Mouse (Mus musculus): Measurements from ENCODE around the gene Gm13030.
"Not testable (repeated sequence)": the region's sequence is repeated elsewhere in the genome, so short reads cannot be mapped to it uniquely, and the experiment has no call there.

The Gm13030 gene

DNA sequence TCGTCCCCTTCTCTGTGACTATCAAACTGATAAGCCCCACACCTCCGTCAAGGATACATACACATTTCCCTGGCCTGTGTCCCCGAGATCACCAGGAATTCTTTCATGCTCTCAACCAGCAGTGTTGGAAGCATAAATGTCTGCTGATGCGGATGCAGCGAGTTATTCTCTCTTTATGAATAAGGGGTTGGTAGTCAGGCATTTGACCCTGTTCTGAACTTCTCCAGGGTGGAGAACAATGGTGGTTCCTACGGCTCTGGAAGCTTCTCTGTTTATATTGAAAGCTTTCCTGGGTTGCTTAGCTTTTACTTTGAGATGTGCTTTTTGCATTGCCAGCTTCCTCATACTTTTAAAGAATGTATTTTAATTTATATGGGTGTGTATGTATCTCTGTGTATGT lies at the start of gene Gm13030:
TSS of gene Gm13030 (minus strand) at position 101 of the 400 bp plus-strand sequence.
- in situ Hi-C loops (cut with MboI; ENCODE audit: low sequenced_read_pairs) = no loop called here

DNA sequence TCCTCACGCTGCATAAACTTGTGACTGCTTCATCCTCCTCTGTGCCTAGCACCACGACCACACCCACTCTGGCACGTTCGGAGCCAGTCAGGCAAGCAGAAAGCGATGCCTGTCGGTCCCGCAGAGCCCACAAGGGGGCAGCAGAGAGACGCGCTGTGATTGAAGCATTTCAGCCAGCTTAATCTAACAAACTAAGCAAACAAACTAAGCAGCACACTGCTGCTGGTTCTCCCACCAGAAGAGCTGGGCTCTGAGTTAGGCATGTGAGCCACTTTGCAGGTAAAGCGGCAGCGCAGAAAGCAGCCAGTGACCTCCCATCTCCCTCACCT lies 48.3 kb upstream of the Gm13030 start:
- in situ Hi-C loops (cut with MboI; ENCODE audit: low sequenced_read_pairs) = no loop called here

DNA sequence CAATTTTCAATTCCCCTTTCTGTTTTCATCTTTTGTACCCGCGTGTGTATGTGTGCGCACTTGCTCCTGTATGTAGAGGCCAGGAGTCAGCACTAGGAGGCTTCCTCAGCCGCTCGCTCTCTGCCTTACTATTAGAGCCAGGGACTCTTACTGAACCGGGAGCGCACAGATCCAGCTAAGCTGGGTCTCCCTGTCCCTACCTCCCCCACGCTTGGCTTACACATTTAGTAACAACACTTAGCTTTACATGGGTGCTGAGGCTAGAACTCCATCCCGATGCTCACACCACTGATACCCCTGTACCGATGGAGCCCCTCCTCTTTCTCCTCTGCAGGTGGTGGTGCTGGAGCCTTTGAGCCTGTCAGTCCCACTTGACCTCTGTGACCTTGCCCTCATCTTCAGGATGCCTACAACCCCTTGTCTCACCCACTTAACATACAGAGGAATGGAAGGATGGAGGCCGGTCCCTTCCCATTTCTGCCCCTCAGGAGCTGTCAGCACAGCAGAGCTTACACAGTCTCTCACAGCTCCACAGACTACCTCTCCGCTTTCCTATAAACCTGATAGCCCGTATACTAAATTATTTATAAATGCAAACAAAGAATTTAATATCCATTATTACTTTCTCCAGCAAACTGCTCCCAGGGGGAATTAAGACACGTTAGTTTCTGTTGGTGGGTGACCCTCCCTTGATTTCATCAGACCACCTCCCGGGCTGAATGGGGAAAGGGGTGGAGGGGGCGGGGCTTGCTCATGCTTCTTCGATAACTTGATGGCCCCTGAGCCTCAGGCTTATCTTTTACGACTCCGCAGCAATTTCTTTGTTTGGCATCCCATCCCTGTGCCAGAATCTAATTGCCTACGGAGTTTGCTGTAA lies 47.7 kb upstream of the Gm13030 start:
- in situ Hi-C loops (cut with MboI; ENCODE audit: low sequenced_read_pairs) = no loop called here

DNA sequence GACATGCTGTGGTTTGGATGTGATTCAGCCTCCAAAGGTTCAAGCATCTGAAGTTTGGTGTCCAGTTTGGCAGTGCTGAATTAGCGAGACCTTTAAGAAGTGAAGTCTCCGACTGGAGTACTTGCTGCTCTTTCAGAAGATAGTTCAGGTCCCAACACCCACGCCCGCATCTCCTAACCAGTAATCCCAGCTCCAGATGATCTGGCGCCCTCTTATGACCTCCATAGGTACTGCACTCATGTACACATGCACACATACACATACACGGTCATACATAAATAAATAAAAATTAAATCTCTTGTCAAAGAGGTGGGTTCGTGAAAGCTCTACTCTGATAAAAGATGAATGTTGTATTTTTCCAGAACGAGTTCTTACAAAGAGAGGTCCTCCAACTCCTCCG lies 43.5 kb upstream of the Gm13030 start:
- in situ Hi-C loops (cut with MboI; ENCODE audit: low sequenced_read_pairs) = no loop called here

DNA sequence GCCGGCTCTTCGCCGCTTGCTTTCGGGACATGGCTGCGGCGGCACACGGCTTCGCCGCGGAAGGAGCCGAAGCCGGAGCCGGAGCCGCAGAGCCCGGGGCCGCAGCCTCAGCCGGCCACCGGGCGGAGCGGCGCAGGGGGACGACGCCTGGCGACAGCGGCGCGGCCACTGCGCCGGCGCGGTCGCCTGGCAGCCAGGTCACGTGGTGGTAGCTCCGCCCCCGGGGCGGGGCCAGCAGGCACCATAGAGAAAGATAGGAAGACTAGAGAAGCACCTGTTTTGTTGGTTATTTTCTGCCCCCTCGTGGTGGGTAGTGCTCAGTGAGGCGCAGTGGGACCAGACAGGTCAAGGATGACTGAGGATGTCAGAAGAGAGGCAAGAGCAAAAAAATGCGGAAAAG lies 40.0 kb upstream of the Gm13030 start, which contains the start of gene Otud3:
TSS of gene Otud3 (minus strand) at position 149 of the 400 bp plus-strand sequence.
- in situ Hi-C loops (cut with MboI; ENCODE audit: low sequenced_read_pairs) = no loop called here

DNA sequence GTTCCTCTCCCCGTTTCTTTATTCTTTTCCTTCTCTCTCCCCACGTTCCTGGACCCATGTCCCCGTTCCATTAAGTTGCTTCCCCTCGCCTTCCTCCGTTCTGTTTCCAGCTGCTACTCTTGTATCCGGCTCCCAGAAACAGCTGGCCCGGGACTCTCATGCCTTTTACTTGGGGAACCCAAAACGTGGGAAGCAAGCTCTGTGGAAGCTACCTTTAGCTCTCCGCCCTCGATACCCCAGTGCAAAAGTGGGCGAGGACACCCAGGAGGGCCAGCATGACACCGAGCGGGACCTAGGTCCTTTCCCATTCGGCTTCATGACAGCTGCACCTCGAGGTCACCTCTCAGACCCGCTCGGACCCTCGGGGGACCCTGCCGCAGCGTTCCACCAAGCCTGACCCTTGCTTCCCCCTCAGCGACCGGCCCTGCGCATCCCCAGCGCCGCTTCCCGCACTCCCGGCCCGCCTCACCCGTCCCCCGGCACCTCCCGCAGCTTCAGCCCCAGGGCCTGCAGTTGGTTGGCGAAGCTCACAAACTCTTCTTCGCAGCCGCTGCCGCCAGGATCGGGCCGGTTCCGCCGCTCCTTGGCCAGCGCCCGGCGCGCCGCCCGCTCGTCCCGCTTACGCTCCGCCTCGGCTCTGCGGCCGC lies 39.5 kb upstream of the Gm13030 start:
- in situ Hi-C loops (cut with MboI; ENCODE audit: low sequenced_read_pairs) = no loop called here

DNA sequence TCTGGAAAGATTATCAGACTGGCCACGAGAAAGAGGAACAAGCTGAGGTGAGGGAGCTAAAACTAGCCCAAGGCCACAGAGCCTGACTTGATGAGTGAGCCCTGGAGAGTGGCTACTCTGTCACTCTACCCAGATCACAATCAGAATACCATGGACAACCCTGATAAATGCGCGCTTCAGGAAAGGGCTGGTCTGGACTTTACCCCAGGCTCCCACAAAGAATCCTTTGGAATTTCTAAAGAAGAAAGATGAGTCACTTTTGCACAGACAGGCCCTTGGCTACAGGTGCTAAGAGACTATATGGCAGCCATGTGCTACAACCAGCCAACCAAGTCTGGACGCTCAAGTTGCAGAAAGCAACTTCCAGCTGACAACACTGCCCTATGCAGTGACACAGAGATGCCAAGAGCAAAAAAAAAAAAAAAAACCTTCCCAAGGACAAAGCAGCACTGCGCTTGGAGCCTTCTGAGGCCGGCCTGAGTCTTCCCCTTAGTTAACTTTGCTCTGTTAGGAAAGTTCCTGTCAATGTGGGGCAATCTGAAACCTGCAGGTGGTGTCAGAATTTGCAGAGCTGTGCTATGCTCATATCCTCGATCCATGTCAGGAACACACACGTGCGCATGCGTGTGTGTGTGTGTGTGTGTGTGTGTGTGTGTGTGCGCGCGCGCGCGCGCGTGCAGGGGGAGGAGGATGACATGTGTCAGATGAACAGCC lies 32.0 kb upstream of the Gm13030 start:
- in situ Hi-C loops (cut with MboI; ENCODE audit: low sequenced_read_pairs) = no loop called here

DNA sequence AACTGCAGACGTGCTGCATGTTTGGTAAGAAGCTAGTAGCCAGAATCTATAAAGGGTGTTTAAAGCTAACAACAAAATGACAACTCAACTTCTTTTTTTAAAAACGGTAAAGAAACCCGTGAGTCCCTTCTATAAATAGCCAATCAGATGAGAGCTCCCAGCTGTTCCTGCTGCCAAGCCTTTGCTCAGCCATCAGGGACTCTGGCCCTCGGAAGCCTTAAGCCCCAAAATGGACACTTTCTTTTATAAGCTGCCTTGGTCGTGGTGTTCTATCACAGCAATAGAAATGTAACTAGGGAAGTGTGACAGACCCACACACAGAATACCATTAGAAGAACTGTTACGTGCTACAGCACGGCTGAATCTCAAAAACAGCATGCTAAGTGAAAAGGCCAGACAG lies 25.6 kb upstream of the Gm13030 start:
- in situ Hi-C loops (cut with MboI; ENCODE audit: low sequenced_read_pairs) = no loop called here

DNA sequence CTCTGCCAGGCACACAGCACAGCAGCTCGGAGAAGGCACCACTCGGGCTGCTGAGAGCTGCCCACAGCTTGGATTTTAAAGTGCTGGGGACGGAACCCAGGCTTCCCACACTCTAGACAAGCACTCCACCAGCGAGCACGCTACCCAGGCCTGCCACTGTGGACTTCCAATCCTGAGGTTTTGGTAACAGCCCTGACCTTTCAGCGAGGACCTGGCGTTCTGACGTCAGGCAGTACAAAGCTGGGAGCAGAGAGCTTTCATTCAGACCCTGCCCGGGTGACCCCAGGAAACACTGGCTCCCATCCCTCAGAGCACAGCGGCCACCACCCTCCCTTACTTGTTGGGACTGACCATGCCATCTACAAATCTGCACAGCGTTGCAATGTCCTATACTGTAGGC lies 20.0 kb upstream of the Gm13030 start:
- in situ Hi-C loops (cut with MboI; ENCODE audit: low sequenced_read_pairs) = not testable (repeated sequence)

DNA sequence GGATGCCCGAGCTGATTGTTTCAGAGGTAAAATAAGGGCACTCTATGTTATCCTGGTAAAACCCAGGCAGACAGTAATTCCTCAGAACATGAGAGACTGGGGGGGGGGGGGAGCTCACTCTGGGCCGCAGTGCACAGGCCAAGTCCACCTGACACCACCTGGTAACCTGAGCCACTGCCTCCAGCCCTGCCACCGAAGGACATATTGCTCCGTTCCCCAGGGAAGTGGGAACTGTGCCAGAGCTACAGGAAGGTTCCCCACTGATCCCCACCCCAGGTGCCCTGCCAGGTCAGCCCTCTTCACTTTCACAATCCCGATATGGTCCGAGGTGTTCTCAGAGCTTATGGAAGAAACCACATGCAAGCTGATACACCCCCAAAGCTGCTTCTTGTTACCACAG lies 18.9 kb upstream of the Gm13030 start:
- in situ Hi-C loops (cut with MboI; ENCODE audit: low sequenced_read_pairs) = no loop called here

DNA sequence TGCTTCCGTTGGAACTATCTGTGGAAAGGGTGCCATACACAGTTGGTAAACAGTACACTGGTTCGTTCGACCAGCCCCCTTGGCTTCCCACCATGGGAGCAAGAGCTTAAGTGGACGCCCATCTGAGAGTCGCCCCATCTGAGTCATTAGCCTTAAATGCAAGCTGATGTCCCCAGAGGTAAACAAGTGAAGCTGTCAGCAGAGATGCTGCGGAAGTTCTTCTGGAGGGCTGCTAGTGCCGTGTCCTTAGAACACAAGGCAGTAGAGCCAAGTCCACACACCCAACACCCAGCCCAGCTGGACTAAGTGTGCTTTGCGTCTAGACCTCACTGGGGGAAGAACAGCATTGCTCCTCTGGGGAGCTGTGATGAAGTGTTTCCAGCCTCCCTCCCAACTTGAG lies 15.9 kb upstream of the Gm13030 start:
- in situ Hi-C loops (cut with MboI; ENCODE audit: low sequenced_read_pairs) = no loop called here

DNA sequence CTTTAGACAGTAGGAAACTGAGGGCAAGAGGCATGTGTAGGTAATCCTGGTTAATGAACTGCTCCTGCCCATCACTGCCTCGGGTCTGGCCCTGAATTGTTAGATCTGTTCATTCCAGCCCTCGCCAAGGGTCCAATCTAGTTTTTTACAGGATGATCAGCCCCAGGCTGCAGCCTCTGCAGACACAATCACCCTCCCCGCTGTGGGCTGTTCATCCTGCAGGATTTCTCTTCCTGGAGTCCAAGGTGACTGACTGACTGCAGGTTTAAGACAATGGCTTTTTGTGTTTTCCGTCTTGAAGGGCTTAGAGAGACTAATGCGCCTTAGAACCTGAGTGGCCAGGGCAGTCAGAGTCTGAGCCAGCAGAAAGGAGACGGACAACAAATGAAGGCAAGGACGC lies 15.4 kb upstream of the Gm13030 start:
- in situ Hi-C loops (cut with MboI; ENCODE audit: low sequenced_read_pairs) = no loop called here

DNA sequence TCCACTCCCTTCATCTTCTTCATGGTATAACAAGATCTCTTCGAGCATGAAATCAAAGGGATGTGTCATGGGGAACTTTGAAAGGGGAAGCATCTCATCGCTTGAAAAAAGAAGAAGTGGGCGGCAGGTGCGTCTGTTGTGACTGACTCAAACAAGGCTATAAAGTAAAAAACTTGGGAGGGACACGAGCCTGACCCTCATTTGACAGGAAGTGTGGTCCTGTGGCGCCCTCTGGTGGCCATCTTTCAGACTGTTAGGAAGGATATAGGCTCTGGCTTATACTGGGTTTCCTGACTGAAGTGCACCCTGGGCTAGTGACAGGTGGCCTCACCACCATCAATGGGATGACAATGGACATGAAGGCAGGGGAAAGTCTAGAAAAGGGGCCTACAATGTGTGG lies 10.5 kb upstream of the Gm13030 start:
- in situ Hi-C loops (cut with MboI; ENCODE audit: low sequenced_read_pairs) = no loop called here

DNA sequence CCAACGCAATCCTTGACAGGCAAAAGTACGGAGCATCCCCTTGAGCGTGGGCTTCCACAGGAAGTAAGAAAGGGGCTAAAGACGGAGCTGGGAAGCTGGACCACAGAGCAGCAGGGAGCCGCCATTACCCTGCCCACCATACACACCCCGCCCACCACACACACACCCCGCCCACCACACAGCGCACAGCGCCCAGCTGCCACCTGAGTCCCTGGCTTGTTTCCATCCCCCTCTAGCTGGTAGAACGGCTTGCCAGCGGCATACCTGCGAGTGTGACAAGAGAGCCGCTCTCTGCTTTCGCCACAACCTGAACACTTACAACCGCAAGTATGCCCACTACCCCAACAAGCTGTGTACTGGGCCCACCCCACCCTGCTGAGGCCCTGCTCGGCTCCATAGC lies 8.4 kb upstream of the Gm13030 start:
- in situ Hi-C loops (cut with MboI; ENCODE audit: low sequenced_read_pairs) = no loop called here

DNA sequence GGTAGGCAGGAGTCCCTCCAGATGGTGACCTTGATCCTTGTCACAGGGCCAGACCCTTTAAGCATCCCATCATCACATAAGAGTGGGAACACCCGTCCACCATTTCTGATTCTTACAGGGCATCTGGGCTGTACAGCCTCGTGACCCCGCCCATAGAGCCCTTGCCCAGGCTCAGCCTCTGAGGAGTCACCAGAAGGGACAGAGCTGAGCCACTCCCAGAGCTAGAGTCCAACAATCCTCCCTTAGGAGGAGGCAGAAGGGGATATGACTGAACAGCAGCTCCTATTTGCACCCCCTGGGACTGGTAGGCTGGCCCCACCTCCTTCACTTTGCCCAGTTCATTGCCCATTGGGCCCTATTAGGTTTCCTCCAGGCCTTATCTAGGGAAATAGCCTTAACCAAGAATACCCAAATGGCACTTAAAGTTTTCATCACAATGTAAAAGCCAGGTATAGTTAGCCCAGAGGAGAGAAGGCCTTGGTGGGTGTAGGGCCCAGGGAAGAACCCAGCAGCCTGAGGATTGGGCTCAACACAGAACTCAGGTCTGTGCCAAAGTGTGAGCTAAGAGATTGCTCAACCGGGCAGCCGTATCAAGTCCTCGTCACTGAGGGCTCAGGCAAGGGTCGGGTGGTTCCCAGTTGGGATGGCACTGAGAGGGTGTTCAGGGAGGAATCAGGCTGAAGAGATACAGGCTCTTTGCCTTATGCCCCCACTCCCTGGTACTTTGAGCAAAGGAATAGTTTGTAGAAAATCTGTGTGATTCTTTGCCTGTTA lies 7.2 kb upstream of the Gm13030 start:
- in situ Hi-C loops (cut with MboI; ENCODE audit: low sequenced_read_pairs) = no loop called here

DNA sequence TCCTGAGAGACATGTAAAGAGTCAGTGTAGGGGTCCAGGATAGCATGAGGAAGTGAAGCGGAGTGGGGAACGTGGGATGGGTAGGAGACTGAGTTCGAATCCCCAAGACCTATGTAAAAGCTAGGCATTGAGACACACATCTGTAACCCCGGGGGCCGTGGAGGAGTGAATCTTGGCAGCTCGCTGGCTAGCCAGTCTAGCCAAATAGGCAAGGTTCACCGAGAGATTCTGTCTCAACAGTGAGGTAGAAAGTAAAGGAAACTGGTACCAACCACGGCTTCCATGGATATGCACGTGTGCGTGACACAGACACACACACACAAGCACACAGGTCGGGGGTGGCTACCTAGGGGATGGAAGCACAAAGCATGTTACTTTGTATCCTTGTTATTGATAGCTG lies 6.0 kb upstream of the Gm13030 start:
- in situ Hi-C loops (cut with MboI; ENCODE audit: low sequenced_read_pairs) = no loop called here

DNA sequence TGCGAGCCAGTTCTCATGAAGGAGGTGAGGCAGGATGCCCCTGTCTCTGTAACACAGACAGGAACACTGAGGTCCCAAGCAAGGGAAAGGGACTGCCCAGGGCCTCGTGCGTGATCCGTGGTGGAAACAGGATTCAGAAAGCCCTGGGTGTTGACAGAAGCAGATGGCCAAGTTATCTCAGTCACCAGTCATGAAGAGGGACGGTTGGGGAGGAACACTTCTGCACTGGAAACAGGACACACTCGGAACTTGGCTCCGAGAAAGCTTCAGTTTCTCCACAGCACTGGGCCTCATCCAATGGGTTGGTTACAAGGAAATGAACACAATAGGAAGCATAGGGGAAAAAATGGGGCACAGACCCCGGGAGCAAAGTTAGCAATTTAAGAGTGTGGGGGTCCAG lies 5.0 kb upstream of the Gm13030 start:
- in situ Hi-C loops (cut with MboI; ENCODE audit: low sequenced_read_pairs) = no loop called here

DNA sequence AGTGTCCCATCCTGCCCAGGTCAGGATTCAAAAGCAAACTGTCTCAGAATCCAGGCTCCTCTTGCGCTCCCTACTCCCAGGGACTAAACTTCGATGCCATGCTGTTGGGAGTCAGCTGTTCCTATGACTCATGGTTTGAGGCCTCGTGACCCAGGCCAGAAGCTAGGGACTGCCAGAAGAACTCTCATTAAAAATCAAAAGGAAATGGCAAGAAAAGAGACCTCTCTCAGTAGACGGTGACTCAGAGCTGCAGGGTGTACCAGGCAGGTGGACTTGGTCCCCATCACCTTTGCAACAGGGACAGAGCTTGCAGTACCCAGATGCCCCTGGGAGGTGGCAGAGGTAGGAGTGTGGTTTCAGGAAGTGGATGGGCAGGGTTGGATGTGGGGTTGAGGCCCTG lies 4.0 kb upstream of the Gm13030 start, which contains the start of gene Pla2g2e:
TSS of gene Pla2g2e (plus strand) at position 212 of the 400 bp plus-strand sequence.
- in situ Hi-C loops (cut with MboI; ENCODE audit: low sequenced_read_pairs) = no loop called here

DNA sequence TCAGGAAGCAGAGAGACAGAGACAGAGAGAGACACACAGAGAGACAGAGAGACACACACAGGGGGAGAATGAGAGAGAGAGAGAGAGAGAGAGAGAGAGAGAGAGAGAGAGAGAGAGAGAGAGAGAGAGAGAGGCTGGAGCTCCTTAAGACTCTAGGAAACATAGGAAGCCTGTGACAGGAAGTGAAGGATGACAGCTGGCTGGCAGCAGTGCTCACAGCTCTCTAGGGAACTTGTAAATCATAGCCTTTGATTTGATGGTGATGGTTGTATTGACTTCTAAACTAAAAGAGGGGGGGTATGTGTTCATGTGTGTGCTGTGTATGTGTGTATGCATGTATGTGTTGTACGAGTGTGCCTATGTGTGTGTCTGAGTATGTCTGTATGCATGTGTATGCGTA lies 2.2 kb upstream of the Gm13030 start:
- in situ Hi-C loops (cut with MboI; ENCODE audit: low sequenced_read_pairs) = no loop called here

DNA sequence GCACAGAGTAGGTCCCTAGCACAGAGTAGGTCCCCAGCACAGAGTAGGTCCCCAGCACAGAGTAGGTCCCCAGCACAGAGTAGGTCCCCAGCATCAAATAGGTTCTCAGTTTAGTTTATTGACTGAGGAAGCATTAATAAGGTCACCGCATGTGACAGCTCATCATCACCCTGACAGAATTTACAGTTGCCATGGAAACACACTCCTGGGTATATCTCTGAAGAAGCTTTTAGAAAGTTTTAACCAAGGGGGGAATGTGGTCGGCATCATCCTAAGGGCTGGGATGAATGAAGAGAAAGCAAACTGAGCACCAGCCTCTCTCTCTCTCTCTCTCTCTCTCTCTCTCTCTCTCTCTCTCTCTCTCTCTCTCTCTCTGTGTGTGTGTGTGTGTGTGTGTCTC lies 1.5 kb upstream of the Gm13030 start:
- in situ Hi-C loops (cut with MboI; ENCODE audit: low sequenced_read_pairs) = not testable (repeated sequence)

DNA sequence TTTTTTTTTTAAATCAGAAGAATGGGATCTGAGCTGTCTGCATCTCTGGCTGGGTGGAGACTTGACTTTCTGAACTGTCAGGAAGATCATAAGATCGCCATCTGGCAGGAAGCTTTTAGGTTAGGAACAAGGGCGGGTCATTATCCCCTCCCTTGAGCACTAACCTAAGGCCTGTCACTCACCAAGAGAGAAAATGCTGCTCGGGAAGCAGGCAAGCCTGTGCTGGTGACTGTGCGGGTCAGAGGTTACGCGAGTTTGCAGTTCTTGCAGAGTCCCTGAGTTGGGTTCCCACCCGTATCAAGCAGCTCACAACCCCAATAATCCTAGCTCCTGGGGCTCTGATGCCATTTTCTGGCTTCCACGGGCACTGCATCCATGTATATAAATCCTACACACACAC lies 5.1 kb downstream of the Gm13030 start:
- in situ Hi-C loops (cut with MboI; ENCODE audit: low sequenced_read_pairs) = no loop called here

Data from CH12F3 (cell line).